Mouse (Mus musculus) c-Kit-negative CD71-positive TER-119-positive erythroid progenitor cells, embryonic 14.5 days (primary cell): ENCODE data around the gene Safb2.

Experiments
- DNase-seq: peaks from one replicate; pipeline ENCODE4 v3.0.0-alpha.2; 2013; ENCODE audit warnings: low read depth, low spot score

The Safb2 gene

DNA sequence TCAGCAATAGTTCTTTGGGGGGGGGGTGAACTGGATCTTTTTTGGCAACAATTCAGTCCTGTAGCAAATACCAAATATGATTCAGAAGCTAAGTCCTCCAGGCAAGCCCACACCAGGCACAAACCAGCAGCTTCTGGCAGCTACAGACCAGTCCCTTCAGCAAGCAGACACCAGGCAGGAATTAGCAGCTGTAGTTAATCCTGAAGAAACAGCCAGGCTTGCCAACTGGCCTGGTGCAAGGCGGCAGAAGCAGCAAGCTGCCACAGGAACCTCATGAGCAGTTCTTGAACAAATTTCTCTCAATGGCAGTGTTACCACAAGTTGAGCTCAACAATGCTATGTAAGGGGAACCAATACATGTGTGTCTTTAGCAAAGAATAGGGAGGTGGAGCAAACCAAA lies 61.6 kb downstream of the Safb2 start:
- DNase-seq, result no peak

DNA sequence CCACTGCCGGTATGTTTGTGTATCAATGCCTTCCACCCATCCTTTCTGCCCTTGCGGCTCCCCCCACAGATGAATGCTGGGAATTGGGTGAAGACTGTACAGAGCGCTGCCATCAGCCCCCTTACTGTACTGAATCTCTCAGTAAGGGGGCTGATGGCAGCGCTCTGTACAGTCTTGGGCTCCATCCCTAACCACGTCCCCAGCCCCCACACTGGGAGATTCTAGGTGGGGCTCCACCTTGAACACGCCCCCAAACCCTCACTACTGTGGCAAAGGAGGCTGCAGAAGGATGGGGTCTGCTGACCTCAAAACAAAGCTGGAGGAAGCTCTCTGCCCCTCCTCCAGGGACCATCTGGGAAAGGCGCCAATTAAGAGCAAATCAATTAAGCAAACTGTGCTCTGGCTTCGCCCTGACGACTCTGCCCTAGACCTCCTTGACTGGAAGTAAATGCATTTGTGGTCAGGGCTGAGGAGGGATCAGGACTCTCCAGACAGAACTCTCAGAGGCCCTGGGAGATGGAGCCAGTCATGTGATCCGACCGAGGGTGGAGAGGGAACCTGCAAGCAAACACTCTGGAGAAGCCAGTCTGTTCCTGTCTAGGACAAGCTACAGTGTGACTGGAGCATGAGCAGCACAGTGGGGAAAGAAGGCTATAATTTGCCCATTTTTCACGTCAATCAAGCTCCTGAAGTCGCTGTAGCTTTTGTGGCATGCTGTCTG lies 68.5 kb downstream of the Safb2 start:
- no peak for DNase-seq

DNA sequence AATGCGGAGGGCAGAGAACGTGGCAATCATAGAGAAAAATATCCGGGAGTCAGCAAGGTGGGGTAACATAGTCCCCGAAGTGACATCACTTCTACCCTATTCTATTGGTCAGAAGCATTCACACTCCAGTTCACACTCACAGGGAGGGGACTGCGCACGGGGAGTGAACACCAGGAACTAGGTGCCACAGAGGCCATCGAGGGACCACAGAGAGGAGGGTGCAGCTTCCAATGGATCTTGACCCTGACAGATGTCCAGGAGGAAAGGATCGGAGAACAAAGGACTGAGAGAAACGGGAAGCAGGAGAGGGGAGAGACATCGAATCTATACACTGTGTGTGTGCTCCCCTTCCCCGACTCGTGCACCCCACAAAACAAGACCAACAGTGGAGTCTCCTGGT lies 69.5 kb downstream of the Safb2 start:
- no peak for DNase-seq

DNA sequence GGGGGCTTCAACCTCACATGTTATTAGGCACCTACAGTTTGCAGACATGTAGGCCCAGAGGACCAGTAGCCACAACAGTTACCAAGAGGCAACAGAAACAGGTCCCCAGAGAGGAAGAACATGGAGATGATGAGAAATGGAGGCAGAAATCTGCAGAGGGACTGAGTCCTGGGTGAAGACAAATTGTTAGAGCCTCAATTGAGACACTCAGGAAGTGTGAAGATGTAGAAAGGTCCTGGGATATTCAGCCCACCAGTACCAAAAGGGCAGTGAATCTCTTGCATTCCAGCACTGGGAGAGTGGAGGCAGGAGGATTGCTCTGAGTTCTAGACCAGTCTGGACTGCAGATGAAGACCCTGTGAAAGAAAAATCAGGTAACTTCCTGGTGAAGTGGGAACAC lies 70.1 kb downstream of the Safb2 start:
- no peak for DNase-seq

DNA sequence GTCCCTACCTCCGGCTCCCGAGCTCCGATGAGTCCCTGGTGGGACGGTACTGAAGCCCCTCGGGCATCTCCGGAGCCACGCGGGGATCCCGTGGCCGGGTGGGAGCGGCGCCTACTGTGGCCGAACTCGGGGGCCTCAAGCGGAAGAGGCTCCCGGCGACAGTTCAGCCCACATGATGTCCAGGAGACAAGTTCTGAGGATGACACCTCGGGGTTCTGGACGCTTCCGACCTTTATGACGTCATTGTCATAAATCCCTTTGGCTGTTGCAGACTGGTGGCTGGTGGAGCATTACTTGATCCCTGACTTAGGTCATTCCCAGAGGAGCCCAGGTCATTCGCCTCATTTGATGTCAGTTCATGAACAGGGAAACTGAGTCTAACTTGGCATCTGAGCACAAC lies 72.1 kb downstream of the Safb2 start, which contains the start of gene Znrf4:
Znrf4 (minus strand) TSS at position 122 of the 400 bp plus-strand sequence.
- DNase-seq, result no peak

DNA sequence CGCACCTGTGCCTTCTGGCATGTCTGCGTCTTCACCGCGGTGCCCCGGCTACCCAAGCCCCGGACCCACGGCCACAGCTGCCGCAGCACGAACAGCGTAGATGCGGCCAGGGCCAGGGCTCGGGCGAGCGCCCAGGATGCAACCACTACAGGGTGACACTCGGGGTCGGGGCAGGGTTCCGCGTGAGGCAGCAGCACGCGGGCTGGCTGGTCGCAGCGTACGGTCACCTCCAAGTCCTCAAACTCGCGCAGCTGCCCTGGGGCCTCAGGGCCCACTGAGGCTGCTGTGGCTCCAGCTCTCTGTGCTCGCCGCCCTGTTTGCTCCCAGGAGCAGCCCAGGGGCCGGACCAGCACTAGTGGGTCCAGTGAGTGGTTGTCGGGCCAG lies 72.7 kb downstream of the Safb2 start:
- no peak for DNase-seq

DNA sequence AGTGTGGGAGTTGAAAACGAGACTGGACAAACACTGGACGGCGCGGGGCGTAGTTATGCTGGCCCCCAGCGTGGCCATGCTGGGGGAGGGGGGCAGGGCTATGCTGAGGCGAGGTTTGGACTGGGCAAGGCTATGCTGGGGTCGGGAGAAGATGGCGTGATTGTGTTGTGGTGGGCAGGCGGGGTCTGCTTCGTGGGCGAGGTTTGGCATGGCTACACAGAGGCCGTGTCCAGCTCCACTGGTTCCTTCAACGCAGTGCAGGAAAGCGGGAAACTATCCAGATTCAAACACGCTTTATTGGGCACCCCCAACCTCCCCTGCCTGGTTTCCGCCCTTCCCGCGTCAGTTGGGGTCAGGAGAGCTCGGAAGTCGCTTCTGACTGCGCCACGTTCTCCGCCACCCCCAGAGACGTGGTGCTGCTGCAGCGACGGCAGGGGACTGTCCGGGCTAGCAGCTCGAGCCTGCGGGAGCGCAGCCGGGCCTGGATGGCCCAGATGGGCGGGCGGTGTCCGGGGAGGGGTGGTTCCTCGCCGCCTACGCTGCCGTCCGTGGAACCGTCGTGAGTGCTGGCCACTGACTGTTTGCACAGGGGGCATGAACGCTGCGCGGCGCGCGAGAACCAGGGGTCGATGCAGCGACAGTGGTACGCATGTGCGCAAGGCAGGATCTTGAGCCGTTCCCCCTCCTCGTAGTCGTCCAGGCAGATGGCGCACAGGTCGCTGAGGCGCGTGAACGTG lies 73.2 kb downstream of the Safb2 start:
- no peak for DNase-seq
